Mouse (Mus musculus): Measurements from ENCODE around the gene Mon2. TPM values are rescaled to one million over a fixed set of nuclear protein-coding genes. Genes with fewer than 3 reads are reported as not detected.
"Not testable (repeated sequence)": the region's sequence is repeated elsewhere in the genome, so short reads cannot be mapped to it uniquely, and the experiment has no call there.

Mon2 gene
- polyA plus RNA-seq, 1 experiment, result 53.6 TPM

DNA sequence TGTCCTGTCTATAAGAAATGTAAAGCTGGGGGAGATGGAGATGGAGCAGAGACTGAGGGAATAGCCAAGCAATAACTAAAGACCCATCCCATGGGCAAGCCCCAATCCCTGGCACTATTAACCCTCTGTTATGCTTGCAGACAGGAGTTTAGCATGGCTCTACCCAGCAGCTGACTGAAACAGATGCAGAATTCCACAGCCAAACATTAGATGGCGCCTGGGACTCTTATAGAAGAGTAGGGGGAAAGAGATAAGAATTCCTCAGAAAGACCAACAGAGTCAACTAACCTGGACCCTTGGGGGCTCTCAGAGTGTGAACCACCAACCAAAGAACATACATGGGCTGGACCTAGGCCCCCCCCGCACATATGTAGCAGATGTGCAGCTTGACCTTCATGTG lies 36.4 kb downstream of the Mon2 start:
- Histone ChIP-seq H3K4me3 (ENCODE audit: insufficient read depth, low read length) (no peak overlapping the region), H3K27ac (ENCODE audit: insufficient read depth, low read length) (no peak overlapping the region), H3K4me1 (ENCODE audit: control insufficient read depth, insufficient read depth, low read length) (no peaks in the 10 kb centered on the region)
- TF ChIP-seq CTCF (IDR thresholded peaks at IDR 0.05; ENCODE audit: extremely low read depth, insufficient read depth, low read length) (no peak), POLR2A (IDR thresholded peaks at IDR 0.05; ENCODE audit: extremely low read depth, insufficient read depth, low read length) (no peak)

GRCm38 (mm10) chr10:123032078-123032646 lies 44.1 kb downstream of the Mon2 start:
- Histone ChIP-seq H3K27ac (ENCODE audit: insufficient read depth, low read length) (no peak overlapping the region), H3K4me1 (ENCODE audit: control insufficient read depth, insufficient read depth, low read length) (no peaks in the 10 kb centered on the region), H3K4me3 (ENCODE audit: insufficient read depth, low read length) (no peak overlapping the region)
- no peak for TF ChIP-seq CTCF (IDR thresholded peaks at IDR 0.05; ENCODE audit: extremely low read depth, insufficient read depth, low read length)
- no peak for TF ChIP-seq POLR2A (IDR thresholded peaks at IDR 0.05; ENCODE audit: extremely low read depth, insufficient read depth, low read length)

- Histone ChIP-seq H3K4me3 (ENCODE audit: insufficient read depth, low read length) (no peak overlapping the region), H3K27ac (ENCODE audit: insufficient read depth, low read length) (no peak overlapping the region), H3K4me1 (ENCODE audit: control insufficient read depth, insufficient read depth, low read length) (no peaks in the 10 kb centered on the region)
- TF ChIP-seq CTCF (IDR thresholded peaks at IDR 0.05; ENCODE audit: extremely low read depth, insufficient read depth, low read length) (no peak), POLR2A (IDR thresholded peaks at IDR 0.05; ENCODE audit: extremely low read depth, insufficient read depth, low read length) (no peak)
Observed at GRCm38 (mm10) chr10:123031449-123031848, 44.9 kb downstream of the Mon2 start.

- TF ChIP-seq CTCF (IDR thresholded peaks at IDR 0.05; ENCODE audit: extremely low read depth, insufficient read depth, low read length) (no peak), POLR2A (IDR thresholded peaks at IDR 0.05; ENCODE audit: extremely low read depth, insufficient read depth, low read length) (no peak)
- H3K4me3 ChIP-seq (ENCODE audit: insufficient read depth, low read length), result no peak overlapping the region
- no peak overlapping the region for H3K27ac ChIP-seq (ENCODE audit: insufficient read depth, low read length)
- no peaks in the 10 kb centered on the region for H3K4me1 ChIP-seq (ENCODE audit: control insufficient read depth, insufficient read depth, low read length)
Observed at GRCm38 (mm10) chr10:123030589-123030988, 45.7 kb downstream of the Mon2 start.

- Histone ChIP-seq H3K4me3 (ENCODE audit: insufficient read depth, low read length) (no peak overlapping the region), H3K27ac (ENCODE audit: insufficient read depth, low read length) (no peak overlapping the region), H3K4me1 (ENCODE audit: control insufficient read depth, insufficient read depth, low read length) (no peaks in the 10 kb centered on the region)
- TF ChIP-seq CTCF (IDR thresholded peaks at IDR 0.05; ENCODE audit: extremely low read depth, insufficient read depth, low read length), result no peak
- TF ChIP-seq POLR2A (IDR thresholded peaks at IDR 0.05; ENCODE audit: extremely low read depth, insufficient read depth, low read length), result no peak
Observed at GRCm38 (mm10) chr10:123028949-123029348, 47.4 kb downstream of the Mon2 start.

DNA sequence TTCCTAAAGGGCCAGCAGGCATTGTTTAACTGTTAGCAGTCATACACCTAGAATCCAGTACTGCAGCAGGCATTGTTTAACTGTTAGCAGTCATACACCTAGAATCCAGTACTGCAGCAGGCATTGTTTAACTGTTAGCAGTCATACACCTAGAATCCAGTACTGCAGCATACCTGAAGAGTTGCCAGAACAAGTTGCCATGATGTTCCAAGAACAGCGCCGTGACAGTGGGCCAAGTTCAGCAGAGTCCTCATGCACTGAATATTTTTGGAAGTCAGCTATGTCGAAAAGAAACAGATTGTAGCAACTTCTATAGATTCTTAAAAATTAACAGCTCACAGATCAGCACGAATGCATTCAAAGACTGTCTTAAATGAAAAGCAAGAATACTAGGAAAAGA lies 49.6 kb downstream of the Mon2 start:
- H3K4me3 ChIP-seq (ENCODE audit: insufficient read depth, low read length); H3K27ac ChIP-seq (ENCODE audit: insufficient read depth, low read length): not testable (repeated sequence)

DNA sequence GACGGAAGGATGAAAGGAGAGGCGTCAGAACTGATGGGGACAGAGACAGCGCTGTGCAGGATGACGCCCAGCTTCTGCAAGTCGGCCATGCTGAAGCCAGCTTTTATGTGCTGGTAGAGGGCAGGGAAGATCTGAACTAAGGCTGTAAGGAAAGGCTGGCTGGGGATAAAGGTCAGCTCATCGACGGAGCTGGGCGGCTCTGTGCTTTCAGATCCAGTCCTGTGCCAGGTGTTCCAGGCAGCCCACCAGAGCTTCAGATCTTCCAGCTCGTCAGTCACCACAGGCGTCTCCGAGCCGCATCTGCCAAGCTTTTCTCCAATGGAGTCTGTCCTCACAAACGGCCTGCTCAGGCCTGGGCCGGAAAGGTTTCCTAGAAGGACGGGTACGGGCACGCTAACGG lies 62.9 kb downstream of the Mon2 start:
- no peak overlapping the region for H3K4me3 ChIP-seq (ENCODE audit: insufficient read depth, low read length)
- H3K4me1 ChIP-seq (ENCODE audit: control insufficient read depth, insufficient read depth, low read length), result no peaks in the 10 kb centered on the region
- no peak overlapping the region for H3K27ac ChIP-seq (ENCODE audit: insufficient read depth, low read length)
- TF ChIP-seq POLR2A (IDR thresholded peaks at IDR 0.05; ENCODE audit: extremely low read depth, insufficient read depth, low read length) (no peak), CTCF (IDR thresholded peaks at IDR 0.05; ENCODE audit: extremely low read depth, insufficient read depth, low read length) (no peak)

More for the DNA sequence above, 49.6 kb downstream of the Mon2 start:
- H3K4me1 ChIP-seq (ENCODE audit: control insufficient read depth, insufficient read depth, low read length), result not testable (repeated sequence)

GRCm38 (mm10) chr10:123011421-123011820 lies 64.9 kb downstream of the Mon2 start:
- no peaks in the 10 kb centered on the region for H3K4me1 ChIP-seq (ENCODE audit: control insufficient read depth, insufficient read depth, low read length)
- H3K4me3 ChIP-seq (ENCODE audit: insufficient read depth, low read length), result no peak overlapping the region
- TF ChIP-seq CTCF (IDR thresholded peaks at IDR 0.05; ENCODE audit: extremely low read depth, insufficient read depth, low read length), result no peak
- TF ChIP-seq POLR2A (IDR thresholded peaks at IDR 0.05; ENCODE audit: extremely low read depth, insufficient read depth, low read length), result no peak
- H3K27ac ChIP-seq (ENCODE audit: insufficient read depth, low read length), result no peak overlapping the region

DNA sequence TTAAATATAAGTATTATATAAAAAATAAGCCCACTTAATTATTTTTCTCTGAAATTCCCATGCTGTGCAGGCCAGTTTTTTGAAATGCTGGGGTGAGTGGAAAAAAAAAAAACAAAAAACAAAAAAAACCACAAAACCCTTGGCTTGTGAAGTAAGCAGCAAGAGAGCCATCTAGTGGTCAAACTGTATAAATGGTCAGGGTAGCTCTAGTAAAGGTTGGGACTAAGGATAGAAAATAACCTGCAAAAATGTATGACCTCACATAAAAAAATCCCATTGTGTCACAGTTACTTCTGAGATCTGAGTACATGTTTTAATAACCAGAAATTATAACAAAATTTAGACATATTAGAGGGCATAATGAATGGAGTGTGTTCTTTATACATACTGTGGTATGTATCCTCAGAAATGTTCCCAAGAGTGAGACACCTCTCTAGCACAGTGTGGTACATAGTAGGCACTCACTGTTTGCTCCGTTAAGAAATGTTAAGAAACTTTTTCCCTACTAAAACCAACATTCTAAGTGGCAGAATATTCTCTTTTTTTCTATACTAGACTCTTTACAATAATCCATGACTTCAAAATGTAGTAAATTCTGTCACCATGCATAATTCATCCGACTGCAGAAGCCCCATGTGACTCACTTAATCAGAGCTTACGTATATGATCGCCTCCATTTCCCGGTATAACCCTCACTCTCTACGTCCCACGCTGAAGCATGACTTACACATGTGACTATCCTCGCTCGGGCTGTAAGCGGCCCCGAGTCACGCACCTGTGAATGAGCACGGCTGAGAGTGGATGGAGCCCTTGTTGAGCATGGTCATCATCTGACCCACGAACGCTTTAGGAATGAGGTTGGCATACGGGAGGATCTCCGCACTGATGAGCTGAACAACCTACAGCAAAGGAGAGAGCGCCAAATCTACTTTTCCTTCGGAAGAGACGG lies 70.8 kb downstream of the Mon2 start:
- Histone ChIP-seq H3K27ac (ENCODE audit: insufficient read depth, low read length) (no peak overlapping the region), H3K4me1 (ENCODE audit: control insufficient read depth, insufficient read depth, low read length) (peaks cover 2% of the 10 kb centered on the region; the same call in 1 of the 2 replicates), H3K4me3 (ENCODE audit: insufficient read depth, low read length) (no peak overlapping the region)
- no peak for TF ChIP-seq POLR2A (IDR thresholded peaks at IDR 0.05; ENCODE audit: extremely low read depth, insufficient read depth, low read length)
- no peak for TF ChIP-seq CTCF (IDR thresholded peaks at IDR 0.05; ENCODE audit: extremely low read depth, insufficient read depth, low read length)
